Mouse (Mus musculus): ENCODE results near the gene Ctdnep1. TPM values are rescaled to one million over a fixed set of nuclear protein-coding genes. Genes with fewer than 3 reads are reported as not detected.
"Not testable (repeated sequence)": the region's sequence is repeated elsewhere in the genome, so short reads cannot be mapped to it uniquely, and the experiment has no call there.

Gene Ctdnep1
- total RNA-seq, 2 experiments from 2014 or later = 110 to 111 TPM

- peak; percentile 34 to 80 for DNase-seq (ENCODE audit: low spot score in 2 of 2)
Observed at GRCm38 (mm10) chr11:69948763-69949150, 32.2 kb upstream of the Ctdnep1 start.

DNA sequence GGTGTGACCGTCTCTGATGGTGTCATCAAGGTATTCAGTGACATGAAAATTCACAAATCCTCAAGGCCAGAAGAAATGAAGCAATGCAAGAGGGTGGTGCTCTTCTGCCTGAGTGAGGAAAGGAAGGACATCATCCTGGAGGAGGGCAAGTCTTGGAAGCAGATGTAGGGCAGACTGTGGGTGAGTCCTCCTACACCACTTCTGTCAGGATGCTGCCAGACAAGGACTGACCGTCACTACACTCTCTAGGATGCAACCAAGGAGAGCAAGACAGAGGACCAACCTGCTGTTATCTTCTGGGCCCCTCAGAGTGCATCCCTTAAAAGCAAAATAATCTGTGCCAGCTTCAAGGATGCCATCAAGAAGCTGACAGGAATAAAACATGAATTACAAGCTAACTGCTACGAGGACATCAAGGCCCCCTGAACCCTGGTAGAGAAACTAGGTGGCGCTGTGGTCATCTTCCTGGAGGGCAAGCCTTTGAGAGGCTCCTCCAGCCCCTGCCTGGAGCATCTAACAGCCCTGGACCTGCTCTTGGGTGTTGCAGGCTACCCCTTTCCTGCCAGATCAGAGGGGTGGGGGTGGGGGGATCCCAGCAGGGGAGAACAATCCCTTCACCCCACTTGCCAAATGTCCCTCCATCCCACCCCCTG lies 30.0 kb upstream of the Ctdnep1 start:
- DNase-seq (ENCODE audit: low spot score in 2 of 2) = no peak

GRCm38 (mm10) chr11:69952274-69952673 lies 28.7 kb upstream of the Ctdnep1 start:
- no peak for DNase-seq (ENCODE audit: low spot score in 2 of 2)

DNA sequence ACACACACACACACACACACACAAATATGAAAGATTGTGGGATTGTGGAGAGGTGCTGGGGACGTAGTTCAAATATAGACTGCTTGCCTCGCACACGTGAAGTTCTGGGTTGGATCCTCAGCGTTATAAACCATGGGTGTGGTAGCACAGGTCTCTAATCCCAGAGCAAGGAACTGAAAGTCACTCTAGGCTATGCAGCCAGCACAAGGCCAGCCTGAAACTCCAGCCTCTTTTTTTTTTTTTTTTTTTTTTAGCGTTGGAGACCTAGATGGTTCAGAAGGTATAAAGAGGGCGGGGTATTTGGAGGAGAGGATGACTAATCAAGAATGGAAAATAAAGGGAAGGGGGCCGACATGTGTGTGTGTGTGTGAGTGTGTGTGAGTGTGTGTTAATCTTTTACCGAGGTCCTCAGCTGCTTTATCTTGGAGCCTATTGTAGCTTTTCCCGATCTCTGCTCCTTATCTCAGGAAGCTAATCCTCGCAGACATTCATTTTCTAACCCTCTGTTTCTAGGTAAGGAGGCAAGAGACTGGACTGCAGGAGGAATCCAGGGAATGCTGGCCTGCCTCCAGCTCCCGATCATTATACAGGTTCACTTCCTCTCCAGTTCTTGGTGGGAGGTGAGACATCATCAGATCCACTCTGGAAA lies 27.6 kb upstream of the Ctdnep1 start:
- no peak for DNase-seq (ENCODE audit: low spot score in 2 of 2)

DNA sequence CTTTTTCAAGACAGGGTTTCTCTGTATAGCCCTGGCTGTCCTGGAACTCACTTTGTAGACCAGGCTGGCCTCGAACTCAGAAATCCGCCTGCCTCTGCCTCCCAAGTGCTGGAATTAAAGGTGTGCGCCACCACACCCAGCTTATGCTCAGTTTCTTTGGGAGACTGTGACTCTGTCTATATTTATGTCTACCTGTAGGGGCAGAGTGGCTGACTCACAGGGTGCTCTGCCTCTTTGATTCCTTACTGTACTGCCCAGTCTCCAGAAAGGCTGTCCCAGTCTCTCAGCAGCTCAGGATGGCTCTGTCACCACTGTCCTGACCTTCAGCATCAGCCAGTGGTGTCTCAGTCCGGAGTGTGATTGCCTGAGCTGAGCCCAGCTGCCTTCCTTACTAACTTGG lies 25.3 kb upstream of the Ctdnep1 start:
- DNase-seq (ENCODE audit: low spot score in 2 of 2) = not testable (repeated sequence)

DNA sequence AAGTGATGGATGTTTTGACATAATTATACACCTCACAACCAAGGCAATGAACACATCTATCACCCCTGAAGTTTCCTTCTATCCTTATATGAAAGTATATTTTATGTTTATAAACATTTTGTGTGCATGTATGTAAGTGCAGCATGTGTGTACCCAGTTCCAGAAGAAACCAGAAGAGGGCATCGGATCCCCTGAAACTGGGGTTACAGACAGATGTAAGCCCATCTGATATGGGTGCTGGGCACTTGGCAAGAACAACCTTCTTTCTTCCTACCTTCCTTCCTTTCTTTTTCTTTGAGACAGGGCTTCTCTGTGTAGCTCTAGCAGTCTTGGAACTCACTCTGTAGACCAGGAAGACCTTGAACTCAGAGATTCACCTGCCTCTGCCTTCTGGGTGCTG lies 24.7 kb upstream of the Ctdnep1 start:
- no peak for DNase-seq (ENCODE audit: low spot score in 2 of 2)

GRCm38 (mm10) chr11:69960616-69961015 lies 20.3 kb upstream of the Ctdnep1 start:
- DNase-seq (ENCODE audit: low spot score in 2 of 2) = no peak

DNA sequence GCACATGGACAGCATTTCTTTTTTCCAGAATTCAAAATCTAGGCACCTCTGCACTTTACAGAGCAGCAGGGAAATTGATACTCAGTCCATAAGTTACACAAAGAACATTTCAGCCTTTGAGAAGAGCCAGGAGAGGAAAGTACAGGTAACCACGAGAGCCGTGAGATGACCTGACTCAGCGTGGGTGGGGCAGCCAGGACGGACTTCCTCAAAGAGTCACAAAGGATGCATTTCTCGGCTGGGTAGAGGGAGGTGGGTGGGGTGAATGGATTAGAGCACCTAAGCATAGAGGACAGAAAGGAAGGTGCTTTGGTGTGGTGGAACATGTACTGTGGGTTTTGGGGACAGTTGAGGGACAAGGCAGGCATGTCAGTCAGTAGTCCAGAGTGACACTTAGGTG lies 19.1 kb upstream of the Ctdnep1 start:
- no peak for DNase-seq (ENCODE audit: low spot score in 2 of 2)

DNA sequence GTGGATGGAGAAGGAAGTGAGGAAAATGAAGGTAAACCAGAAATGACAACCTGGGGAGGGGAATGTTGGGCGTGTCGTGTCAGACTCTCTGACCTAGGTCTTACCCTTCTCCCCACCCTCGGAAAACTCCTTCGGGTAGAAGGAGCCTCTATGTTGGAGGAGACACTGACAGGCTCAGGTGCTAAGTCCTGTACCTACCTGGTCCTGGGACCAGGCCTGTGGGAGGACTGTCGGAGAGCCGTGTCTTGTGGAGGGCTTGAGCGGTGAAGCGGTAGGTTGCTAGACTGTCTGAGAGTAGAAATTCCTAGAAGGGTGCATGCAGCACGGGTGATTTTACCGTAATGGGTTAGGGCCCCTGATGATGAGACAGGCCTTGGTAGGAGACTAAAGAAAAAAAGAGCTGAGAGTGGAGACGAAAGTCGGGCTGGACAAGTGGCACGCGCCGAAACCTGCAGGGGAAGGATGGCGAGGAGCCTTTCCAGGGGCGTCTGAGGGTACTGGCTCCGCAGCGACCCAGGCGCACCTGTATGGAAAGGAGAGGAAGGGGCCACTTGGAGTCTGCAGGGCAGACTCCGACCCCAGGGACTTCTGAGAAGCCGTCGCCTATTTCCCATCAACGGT lies 16.2 kb upstream of the Ctdnep1 start, which contains the start of gene Cldn7:
TSS of gene Cldn7 (plus strand) at position 130 of the 621 bp plus-strand sequence.
- no peak for DNase-seq (ENCODE audit: low spot score in 2 of 2)

- DNase-seq (ENCODE audit: low spot score in 2 of 2) = no peak
Observed at GRCm38 (mm10) chr11:69965271-69966005, 15.5 kb upstream of the Ctdnep1 start.

GRCm38 (mm10) chr11:69966006-69966859 lies 14.7 kb upstream of the Ctdnep1 start:
- no peak for DNase-seq (ENCODE audit: low spot score in 2 of 2)

GRCm38 (mm10) chr11:69966860-69967517 lies 14.0 kb upstream of the Ctdnep1 start:
- DNase-seq (ENCODE audit: low spot score in 2 of 2) = no peak

DNA sequence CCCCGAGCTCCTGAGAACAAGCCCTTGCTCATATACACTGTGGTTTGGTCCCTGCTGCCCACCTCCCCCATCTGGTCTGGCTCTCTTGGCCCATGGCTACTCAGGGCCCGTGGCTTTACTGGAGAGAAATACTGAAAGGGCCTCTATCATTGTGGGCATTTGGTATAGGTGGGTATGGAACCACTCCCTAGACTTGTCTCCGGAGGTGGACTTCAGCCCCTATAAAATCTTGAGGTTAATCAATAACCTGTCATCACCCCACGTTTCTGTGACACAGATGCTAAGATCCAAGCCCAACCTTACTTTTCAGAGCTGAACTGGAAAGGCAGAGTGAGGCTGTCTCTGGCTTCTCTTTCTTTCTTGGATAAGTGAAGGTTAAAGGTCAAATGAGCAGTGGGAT lies 12.2 kb upstream of the Ctdnep1 start:
- no peak for DNase-seq (ENCODE audit: low spot score in 2 of 2)

DNA sequence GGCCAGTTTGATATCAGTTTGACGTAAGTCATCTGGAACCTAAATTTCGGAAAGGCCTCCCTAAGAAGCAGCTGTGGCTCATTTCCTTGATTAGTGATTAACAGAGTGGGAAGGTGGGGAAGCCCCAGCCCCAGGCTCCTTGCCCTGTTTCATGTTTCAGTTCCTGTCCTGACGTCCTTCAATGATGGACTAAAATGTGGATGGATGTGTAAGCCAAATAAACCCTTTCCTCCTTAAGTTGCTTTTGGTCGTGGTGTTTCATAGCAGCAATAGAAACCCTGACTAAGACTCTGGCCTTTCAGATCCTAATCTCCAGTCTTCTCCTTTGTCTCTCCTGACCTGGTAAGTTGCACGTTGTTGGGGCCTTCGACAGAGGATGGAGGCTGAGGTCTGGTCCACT lies 10.7 kb upstream of the Ctdnep1 start:
- DNase-seq (ENCODE audit: low spot score in 2 of 2) = no peak

- DNase-seq (ENCODE audit: low spot score in 2 of 2) = no peak
Observed at GRCm38 (mm10) chr11:69970775-69971174, 10.2 kb upstream of the Ctdnep1 start.

GRCm38 (mm10) chr11:69974907-69975306 lies 6.0 kb upstream of the Ctdnep1 start:
- DNase-seq (ENCODE audit: low spot score in 2 of 2) = no peak

DNA sequence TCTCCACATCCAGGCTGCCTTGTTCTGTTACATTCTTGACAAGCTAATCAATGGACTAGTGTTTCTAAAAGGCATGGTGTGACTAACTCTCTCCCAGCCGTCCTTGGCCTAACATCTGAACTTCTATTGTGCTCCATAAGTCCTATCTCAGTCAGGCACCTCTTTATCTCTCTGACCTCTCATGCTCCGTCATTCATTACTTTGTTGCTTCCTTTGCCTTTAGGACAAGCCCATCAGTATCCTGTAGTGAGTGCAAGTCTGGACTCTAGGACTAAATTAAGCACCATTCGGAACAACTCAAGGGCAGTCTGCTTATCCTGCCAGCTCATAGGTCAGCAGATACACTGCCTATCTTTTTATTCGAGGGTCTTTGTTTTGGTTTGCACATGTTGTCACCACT lies 4.7 kb upstream of the Ctdnep1 start:
- DNase-seq (ENCODE audit: low spot score in 2 of 2) = no peak

DNA sequence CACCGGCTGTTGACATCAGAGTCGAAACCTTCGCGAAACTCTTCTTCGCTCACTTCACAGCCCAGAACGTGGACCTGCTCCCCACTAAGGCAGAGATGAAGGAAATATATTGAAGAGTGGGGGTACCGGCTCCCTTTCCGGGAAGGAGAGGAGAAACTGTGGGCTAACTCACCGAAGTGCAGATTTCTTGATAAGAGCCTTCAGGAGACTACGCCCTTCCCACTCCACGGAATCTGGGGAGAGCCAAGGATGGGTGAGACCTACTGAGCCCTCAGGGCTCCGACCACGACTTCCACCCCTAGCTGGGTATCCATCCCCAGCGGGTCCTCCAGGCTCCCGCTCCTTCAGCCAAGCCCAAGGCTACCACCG lies 1.1 kb upstream of the Ctdnep1 start:
- no peak for DNase-seq (ENCODE audit: low spot score in 2 of 2)

DNA sequence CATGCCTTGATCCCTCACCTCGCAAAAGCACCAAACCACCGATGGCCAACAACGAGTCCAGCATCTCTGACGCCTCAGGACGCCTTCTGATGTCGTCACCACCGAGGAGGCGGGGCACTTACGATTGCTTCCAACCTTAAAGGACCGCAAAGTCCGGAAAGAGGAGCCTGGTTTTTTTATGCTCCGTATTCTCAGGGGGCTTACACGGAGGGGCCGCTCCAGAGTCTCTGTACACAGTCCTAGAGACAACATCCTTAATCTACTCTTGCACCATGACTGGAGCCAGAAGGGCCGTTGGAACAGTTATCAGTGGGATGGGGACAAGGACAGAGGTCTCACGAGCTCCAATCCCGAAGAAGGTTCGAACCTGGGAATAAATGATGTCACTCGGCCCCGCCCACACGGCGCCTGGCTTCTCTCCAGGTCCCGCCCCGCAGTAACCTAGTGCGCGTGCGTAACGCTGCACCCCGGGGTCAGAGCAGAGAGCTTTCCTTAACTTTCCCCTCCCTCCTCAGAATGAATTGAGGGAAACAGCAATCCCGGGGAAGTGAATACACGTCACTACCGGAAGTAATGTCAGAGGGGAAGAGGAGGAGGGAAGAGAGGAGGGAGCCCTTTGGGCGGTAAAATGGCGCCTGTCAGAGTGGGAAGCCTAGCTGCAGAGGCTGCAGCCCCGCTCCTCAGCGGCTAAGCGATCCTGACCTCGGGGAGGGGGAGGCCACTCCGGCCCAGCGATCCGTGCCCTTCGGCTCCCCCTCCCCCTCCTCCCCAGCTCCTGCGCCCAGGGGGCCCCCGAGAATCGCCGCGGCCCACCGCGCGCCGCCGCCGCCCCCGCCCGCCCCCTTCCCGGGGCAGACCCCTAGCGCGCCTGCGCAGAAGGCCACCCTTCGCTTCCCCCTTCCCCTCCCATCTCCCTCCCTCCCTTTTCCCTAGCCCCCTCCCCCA lies 488 bp upstream of the Ctdnep1 start:
- DNase-seq (ENCODE audit: low spot score in 2 of 2) = peak; percentile 99 to 100
